ENCODE assay signal across 24 mouse cellular contexts in the genomic region with DNA sequence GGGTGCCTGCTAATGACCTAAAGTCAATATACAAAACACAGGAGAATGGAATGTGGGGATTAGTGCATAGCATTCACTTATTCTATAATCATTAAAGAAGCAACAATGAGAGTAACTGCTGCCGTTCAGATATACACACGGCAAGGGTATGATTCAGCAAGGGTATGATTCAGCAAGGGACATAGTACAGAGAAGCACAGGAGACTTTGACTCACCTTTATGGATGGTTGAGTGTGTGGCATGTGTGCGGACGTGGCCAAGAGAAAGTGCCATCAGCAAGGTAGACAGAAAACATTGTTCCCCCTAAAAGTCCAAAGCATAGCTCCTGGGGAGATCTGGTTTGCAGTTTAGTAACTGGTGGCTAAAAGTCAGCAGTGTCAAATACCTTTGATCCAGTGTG.
A peak's percentile ranks its signal among the peaks of the same experiment; 100 is the strongest.
DNase-seq lines count a peak whose midpoint lies in the region; ATAC-seq lines count a peak whose summit lies in the region.
"Had no signal": no experiment of that assay in that cellular context is flagged by ENCODE, and none has a peak within 500 bp of the region (broad histone marks: within the 10 kb centered on the region; RNA-seq: fewer than 3 reads in every experiment).

No protein-coding gene starts in this region.

- no peak overlapping the region for H3K4me3 ChIP-seq in kidney, embryonic 16.5 days (ENCODE audit: low read length)
- H3K4me3 ChIP-seq in liver, embryonic 12.5 days: no peak overlapping the region
- H3K4me3 ChIP-seq: forebrain, embryonic 13.5 days; limb, embryonic 13.5 days; megakaryocyte, embryonic 14.5 days; midbrain, embryonic 13.5 days; neural tube, embryonic 13.5 days; stomach, embryonic 15.5 days had no signal

- no peaks in the 10 kb centered on the region for H3K4me1 ChIP-seq in kidney, embryonic 16.5 days (ENCODE audit: insufficient read depth, low read length)
- no peaks in the 10 kb centered on the region for H3K4me1 ChIP-seq in liver, embryonic 12.5 days
- H3K4me1 ChIP-seq: forebrain, embryonic 13.5 days; limb, embryonic 13.5 days; megakaryocyte, embryonic 14.5 days; midbrain, embryonic 13.5 days; neural tube, embryonic 13.5 days; stomach, embryonic 15.5 days had no signal

- H3K9me3 ChIP-seq in kidney, embryonic 16.5 days (ENCODE audit: low read length): no peaks in the 10 kb centered on the region
- no peaks in the 10 kb centered on the region for H3K9me3 ChIP-seq in liver, embryonic 12.5 days (replicated peaks)
- H3K9me3 ChIP-seq: forebrain, embryonic 13.5 days; megakaryocyte, embryonic 14.5 days; midbrain, embryonic 13.5 days; neural tube, embryonic 13.5 days; stomach, embryonic 15.5 days had no signal

- intact Hi-C loops in heart, postnatal 14 days (cut with DNase I): no loop called here

- WGBS in kidney, embryonic 16.5 days: 66% methylated on average over 4 of the region's 4 CpGs
- 68% methylated on average over 4 of the region's 4 CpGs for WGBS in liver, embryonic 12.5 days (ENCODE audit: insufficient replicate concordance)

- no peaks in the 10 kb centered on the region for H3K27me3 ChIP-seq in kidney, embryonic 16.5 days (ENCODE audit: insufficient read depth, low read length)
- H3K27me3 ChIP-seq in liver, embryonic 12.5 days (replicated peaks): no peaks in the 10 kb centered on the region
- H3K27me3 ChIP-seq: forebrain, embryonic 13.5 days; limb, embryonic 13.5 days; megakaryocyte, embryonic 14.5 days; midbrain, embryonic 13.5 days; neural tube, embryonic 13.5 days; stomach, embryonic 15.5 days had no signal

- H3K36me3 ChIP-seq in kidney, embryonic 16.5 days (ENCODE audit: insufficient read depth, low read length): no peaks in the 10 kb centered on the region
- H3K36me3 ChIP-seq in liver, embryonic 12.5 days: no peaks in the 10 kb centered on the region
- H3K36me3 ChIP-seq: limb, embryonic 13.5 days; midbrain, embryonic 13.5 days; neural tube, embryonic 13.5 days; stomach, embryonic 15.5 days had no signal

- no peak overlapping the region for H3K4me2 ChIP-seq in kidney, embryonic 16.5 days (replicated peaks; ENCODE audit: low read depth, low read length)
- H3K4me2 ChIP-seq in liver, embryonic 12.5 days: no peak overlapping the region
- H3K4me2 ChIP-seq: forebrain, embryonic 13.5 days; limb, embryonic 13.5 days; liver, embryonic 11.5 days; midbrain, embryonic 13.5 days; neural tube, embryonic 13.5 days; stomach, embryonic 15.5 days had no signal

- peak; percentile 93 for ATAC-seq in kidney, embryonic 16.5 days (ENCODE audit: low FRiP score, low TSS enrichment)
- ATAC-seq in liver, embryonic 12.5 days: no peak
- ATAC-seq: activated CD4-positive, CD25-positive, alpha-beta regulatory T cell, adult 4 months; CD4-positive, CD25-positive, alpha-beta regulatory T cell, adult 4 months; forebrain, embryonic 13.5 days; hindbrain, embryonic 16.5 days; liver, postnatal 0 days; midbrain, embryonic 13.5 days had no signal

- DNase-seq in 3134 (ENCODE audit: extremely low read depth, insufficient read length, low spot score): peak; percentile 25
- DNase-seq in kidney, adult 18-20 months: peak; percentile 44
- DNase-seq in kidney, postnatal 36 days: peak; percentile 55 to 79
- no peak for DNase-seq in heart, postnatal 14 days
- no peak for DNase-seq in layer of hippocampus, adult 9-11 months
- DNase-seq: adrenal gland, adult 8-10 months; cerebellum, adult 9-10 months; cerebellum, postnatal 36 days; gastrocnemius, postnatal 10 days; liver, postnatal 0 days; lung, postnatal 4 days; thymus, postnatal 14 days had no signal

- peak overlapping the region; percentile 53; the same call in 1 of the 2 replicates for H3K27ac ChIP-seq in kidney, embryonic 16.5 days (ENCODE audit: low read length)
- no peak overlapping the region for H3K27ac ChIP-seq in liver, embryonic 12.5 days
- H3K27ac ChIP-seq: forebrain, embryonic 13.5 days; limb, embryonic 13.5 days; midbrain, embryonic 13.5 days; neural tube, embryonic 13.5 days; stomach, embryonic 15.5 days had no signal

- no peak overlapping the region for H3K9ac ChIP-seq in kidney, embryonic 16.5 days (replicated peaks; ENCODE audit: low read length)
- no peak overlapping the region for H3K9ac ChIP-seq in liver, embryonic 12.5 days
- H3K9ac ChIP-seq: forebrain, embryonic 13.5 days; limb, embryonic 13.5 days; liver, postnatal 0 days; midbrain, embryonic 13.5 days; neural tube, embryonic 13.5 days; stomach, embryonic 15.5 days had no signal

Comparison
In these comparisons a context has a peak if more than half of its experiments do, and no peak if none do; other contexts are left out.
1. DNase-seq: peak in 3134 (single experiment), kidney, adult 18-20 months (single experiment) and kidney, postnatal 36 days (2 of 2); none in heart, postnatal 14 days (0 of 2) and layer of hippocampus, adult 9-11 months (single experiment).